Mouse (Mus musculus) neural tube, embryonic 14.5 days (tissue): ENCODE data around the gene Btbd9. TPM values are rescaled to one million over a fixed set of nuclear protein-coding genes. Genes with fewer than 3 reads are reported as not detected.

Experiments
- ATAC-seq: fragments of 200-750 bp; cut with Nextera tagmentation; 2 replicates; pipeline ENCODE4 v1.8.0; 2017; ENCODE audit warnings: low read depth, mild to moderate bottlenecking, moderate TSS enrichment, moderate library complexity
- H3K27ac ChIP-seq: fragments of 300-500 bp; sonication (generic); 2 replicates; pipeline ENCODE4 v1.5.1; 2014; ENCODE audit warnings: low read depth, mild to moderate bottlenecking, control low read depth, low read length, moderate library complexity, mixed read lengths
- H3K27me3 ChIP-seq: fragments of 300-500 bp; sonication (generic); 2 replicates; pipeline ENCODE4 v1.6.1; 2014; ENCODE audit warnings: low read length; ENCODE audit not compliant: control insufficient read depth, insufficient read depth
- H3K36me3 ChIP-seq: fragments of 300-500 bp; sonication (generic); 2 replicates; pipeline ENCODE4 v1.6.1; 2014; ENCODE audit warnings: low read length, mixed read lengths; ENCODE audit not compliant: control insufficient read depth, insufficient read depth
- H3K4me1 ChIP-seq: fragments of 300-500 bp; sonication (generic); 2 replicates; pipeline ENCODE4 v1.6.1; 2014; ENCODE audit warnings: low read length; ENCODE audit not compliant: control insufficient read depth, insufficient read depth
- H3K4me2 ChIP-seq: fragments of 300-500 bp; sonication (generic); 2 replicates; pipeline ENCODE4 v1.6.1; 2014; ENCODE audit warnings: mild to moderate bottlenecking, low read depth, low read length, control low read depth
- H3K4me3 ChIP-seq: fragments of 300-500 bp; sonication (generic); 2 replicates; pipeline ENCODE4 v1.5.1; 2014; ENCODE audit warnings: low read depth, low read length, control low read depth, mixed read lengths
- H3K9ac ChIP-seq: fragments of 300-500 bp; sonication (generic); replicated peaks from 2 replicates; pipeline ENCODE4 v1.6.1; 2014; ENCODE audit warnings: low read depth, mild to moderate bottlenecking, control low read depth, low read length, mixed read lengths
- H3K9me3 ChIP-seq: fragments of 300-500 bp; sonication (generic); 2 replicates; pipeline ENCODE4 v1.6.1; 2016; ENCODE audit warnings: low read length; ENCODE audit not compliant: control insufficient read depth
- WGBS: fragments of 180-500 bp; shearing (Covaris S2); extraction: QIAGEN DNeasy Blood & Tissue Kit; methylation state at CpG from one replicate; pipeline ENCODE4 v1.1.7; 2014; 5-methylcytosine and 5-hydroxymethylcytosine counted together
- polyA plus RNA-seq: library from polyadenylated mRNA; unstranded; fragments of >200 nt; fragmentation: Nextera tagmentation; extraction: Ambion mirVana; gene quantifications from 2 replicates; pipeline ENCODE4 v1.2.1, GENCODE M21; 2014

Gene Btbd9
- polyA plus RNA-seq, 1 experiment from 2014 or later = 130 TPM

- peaks cover 32% of the 10 kb centered on the region for H3K4me1 ChIP-seq
- H3K4me2 ChIP-seq = no peak overlapping the region
- H3K9me3 ChIP-seq = no peaks in the 10 kb centered on the region
- H3K36me3 ChIP-seq = no peaks in the 10 kb centered on the region
- 81% methylated on average over 6 of the region's 6 CpGs for WGBS
- H3K9ac ChIP-seq = no peak overlapping the region
- no peak overlapping the region for H3K4me3 ChIP-seq
- no peak for ATAC-seq
- no peak overlapping the region for H3K27ac ChIP-seq
- no peaks in the 10 kb centered on the region for H3K27me3 ChIP-seq
Measured at GRCm38 (mm10) chr17:30465060-30465762, 111.1 kb downstream of the Btbd9 start.

GRCm38 (mm10) chr17:30464240-30464745 is 112.0 kb downstream of the Btbd9 start:
- Histone ChIP-seq H3K36me3 (no peaks in the 10 kb centered on the region), H3K4me3 (no peak overlapping the region), H3K4me1 (peaks cover 32% of the 10 kb centered on the region), H3K9me3 (no peaks in the 10 kb centered on the region), H3K9ac (no peak overlapping the region), H3K27me3 (no peaks in the 10 kb centered on the region), H3K4me2 (no peak overlapping the region), H3K27ac (no peak overlapping the region)
- 57% methylated on average over 5 of the region's 5 CpGs for WGBS
- no peak for ATAC-seq

DNA sequence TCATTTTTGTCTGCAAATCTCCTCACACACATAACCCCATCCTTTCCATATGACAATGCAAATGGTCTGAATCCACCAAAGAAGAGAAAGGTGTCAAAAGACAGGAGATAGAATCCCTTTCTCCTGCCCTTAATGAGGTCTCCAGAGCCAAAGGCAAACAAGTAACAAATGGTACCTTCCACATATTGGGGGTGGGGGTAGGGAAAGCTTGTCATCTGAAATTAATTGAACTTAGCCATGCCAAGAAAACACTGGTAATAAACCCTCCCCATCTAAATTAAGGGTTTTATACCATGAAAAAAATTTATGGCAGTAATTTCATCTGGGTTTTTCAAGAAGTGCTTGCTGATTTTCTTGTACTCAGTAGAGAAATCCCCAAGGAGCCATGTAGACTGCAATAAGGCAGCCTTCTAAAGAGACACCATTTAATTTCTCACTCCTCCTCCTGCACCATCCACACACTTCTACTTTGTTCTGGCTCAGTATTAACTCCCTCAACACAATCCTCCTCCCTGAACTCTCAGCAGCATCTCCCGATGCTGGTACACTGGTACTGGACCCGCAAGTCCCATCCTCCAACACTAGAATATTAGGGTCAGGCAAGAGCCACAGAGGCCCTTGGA is 115.5 kb downstream of the Btbd9 start:
- 58% methylated on average over 2 of the region's 2 CpGs for WGBS
- Histone ChIP-seq H3K27ac (peak overlapping the region; percentile 64), H3K9ac (no peak overlapping the region), H3K4me3 (no peak overlapping the region), H3K36me3 (no peaks in the 10 kb centered on the region), H3K27me3 (no peaks in the 10 kb centered on the region), H3K9me3 (no peaks in the 10 kb centered on the region), H3K4me2 (no peak overlapping the region), H3K4me1 (peaks cover 21% of the 10 kb centered on the region)
- peak; percentile 72; the same call in 1 of the 2 replicates for ATAC-seq

DNA sequence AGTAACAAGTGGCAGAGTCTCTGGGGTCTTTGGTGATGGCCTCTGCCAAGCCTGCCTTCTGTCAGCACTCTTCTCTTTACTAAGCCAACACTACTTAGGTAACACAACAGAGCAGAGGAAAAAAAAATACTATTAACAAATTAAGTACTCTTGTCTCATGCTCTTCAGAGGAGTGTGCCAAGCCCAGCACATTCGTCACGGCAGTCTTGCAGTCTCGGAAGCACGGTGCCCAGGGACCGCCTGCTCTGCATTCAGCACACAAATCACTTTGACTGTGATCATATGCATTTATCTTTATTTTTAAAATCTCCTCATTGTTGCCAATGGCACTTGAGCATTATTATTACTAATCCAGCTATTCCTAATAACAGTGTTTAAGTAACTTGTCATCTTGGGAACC is 116.6 kb downstream of the Btbd9 start:
- Histone ChIP-seq H3K9me3 (no peaks in the 10 kb centered on the region), H3K4me3 (no peak overlapping the region), H3K36me3 (no peaks in the 10 kb centered on the region), H3K4me1 (peaks cover 21% of the 10 kb centered on the region), H3K4me2 (no peak overlapping the region), H3K27me3 (no peaks in the 10 kb centered on the region), H3K9ac (no peak overlapping the region), H3K27ac (no peak overlapping the region)
- WGBS = 24% methylated on average over 5 of the region's 5 CpGs
- peak; percentile 12; the same call in 1 of the 2 replicates for ATAC-seq

- H3K4me3 ChIP-seq = no peak overlapping the region
- 93% methylated on average over 5 of the region's 5 CpGs for WGBS
- ATAC-seq = no peak
Measured at GRCm38 (mm10) chr17:30458926-30459325, 117.4 kb downstream of the Btbd9 start.

DNA sequence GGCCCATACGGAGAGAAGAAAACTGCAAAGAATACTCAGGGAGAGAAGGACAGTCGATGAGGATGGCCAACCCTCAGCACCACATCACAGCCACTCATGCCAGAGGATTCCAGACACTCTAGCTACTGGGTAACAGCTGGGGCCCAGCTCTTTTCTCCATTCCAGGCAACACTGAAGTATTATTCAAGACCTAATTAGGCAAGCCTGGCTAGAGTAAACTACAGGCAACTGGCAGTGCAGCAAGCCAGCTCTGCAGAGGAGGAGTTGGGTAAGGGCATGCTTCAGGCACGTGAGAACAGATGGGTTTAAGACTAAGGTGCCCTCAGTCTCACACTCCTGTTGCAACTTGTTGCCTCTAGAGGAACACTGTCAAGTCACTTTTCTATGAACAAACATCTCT is 118.0 kb downstream of the Btbd9 start:
- Histone ChIP-seq H3K9me3 (no peaks in the 10 kb centered on the region), H3K36me3 (no peaks in the 10 kb centered on the region), H3K4me2 (no peak overlapping the region), H3K27ac (no peak overlapping the region), H3K4me3 (no peak overlapping the region), H3K4me1 (peaks cover 23% of the 10 kb centered on the region), H3K27me3 (no peaks in the 10 kb centered on the region), H3K9ac (no peak overlapping the region)
- WGBS = 70% methylated on average over 3 of the region's 3 CpGs
- no peak for ATAC-seq

More at GRCm38 (mm10) chr17:30458926-30459325, 117.4 kb downstream of the Btbd9 start:
- H3K27ac ChIP-seq = no peak overlapping the region
- H3K27me3 ChIP-seq = no peaks in the 10 kb centered on the region
- no peak overlapping the region for H3K9ac ChIP-seq
- peaks cover 25% of the 10 kb centered on the region for H3K4me1 ChIP-seq
- H3K4me2 ChIP-seq = no peak overlapping the region
- H3K9me3 ChIP-seq = no peaks in the 10 kb centered on the region
- H3K36me3 ChIP-seq = no peaks in the 10 kb centered on the region

DNA sequence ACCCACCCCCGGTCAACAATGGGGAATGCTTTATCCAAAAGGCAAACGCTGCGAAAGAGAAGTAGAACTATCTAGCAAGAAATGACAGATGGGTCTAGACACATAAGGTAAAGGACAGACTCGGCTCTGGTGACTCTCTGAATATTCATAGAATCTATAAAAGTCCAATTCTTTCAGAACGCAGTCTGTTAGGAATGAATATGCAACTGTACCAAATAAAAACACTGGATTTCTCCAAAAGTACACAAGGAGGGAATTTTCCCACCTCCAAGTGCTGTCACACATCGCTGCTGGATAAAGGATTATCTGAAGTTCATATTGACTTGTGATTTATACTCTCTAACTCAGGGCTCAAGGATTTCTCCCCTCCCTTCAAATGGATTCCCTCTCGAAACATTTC is 118.8 kb downstream of the Btbd9 start:
- peaks cover 22% of the 10 kb centered on the region for H3K4me1 ChIP-seq
- H3K9ac ChIP-seq = no peak overlapping the region
- H3K36me3 ChIP-seq = no peaks in the 10 kb centered on the region
- H3K9me3 ChIP-seq = no peaks in the 10 kb centered on the region
- H3K27ac ChIP-seq = no peak overlapping the region
- no peaks in the 10 kb centered on the region for H3K27me3 ChIP-seq
- WGBS = 53% methylated on average over 7 of the region's 7 CpGs
- ATAC-seq = no peak
- H3K4me3 ChIP-seq = no peak overlapping the region
- no peak overlapping the region for H3K4me2 ChIP-seq

- no peak overlapping the region for H3K9ac ChIP-seq
Measured at GRCm38 (mm10) chr17:30456293-30456692, 120.0 kb downstream of the Btbd9 start.

GRCm38 (mm10) chr17:30454862-30455243 is 121.4 kb downstream of the Btbd9 start:
- Histone ChIP-seq H3K4me2 (no peak overlapping the region), H3K36me3 (no peaks in the 10 kb centered on the region), H3K27ac (no peak overlapping the region), H3K27me3 (no peaks in the 10 kb centered on the region), H3K4me1 (0 out of 2 replicates have a peak, but pooled peaks cover 6% of the 10 kb centered on the region), H3K4me3 (no peak overlapping the region), H3K9ac (no peak overlapping the region), H3K9me3 (no peaks in the 10 kb centered on the region)
- 23% methylated on average over 3 of the region's 3 CpGs for WGBS
- no peak for ATAC-seq

More at GRCm38 (mm10) chr17:30456293-30456692, 120.0 kb downstream of the Btbd9 start:
- ATAC-seq = no peak
- no peaks in the 10 kb centered on the region for H3K27me3 ChIP-seq
- H3K4me2 ChIP-seq = no peak overlapping the region
- H3K4me3 ChIP-seq = no peak overlapping the region
- WGBS = 51% methylated on average over 12 of the region's 12 CpGs
- no peaks in the 10 kb centered on the region for H3K9me3 ChIP-seq
- peaks cover 18% of the 10 kb centered on the region for H3K4me1 ChIP-seq
- no peaks in the 10 kb centered on the region for H3K36me3 ChIP-seq
- H3K27ac ChIP-seq = no peak overlapping the region
